Mouse (Mus musculus): ENCODE data around the gene Fgfr2. TPM values are rescaled to one million over a fixed set of nuclear protein-coding genes. Genes with fewer than 3 reads are reported as not detected.

The Fgfr2 gene
- polyA plus RNA-seq, 1 experiment = 14.7 TPM

GRCm38 (mm10) chr7:131184339-131184738 lies 1938.8 kb downstream of the Fgfr2 start:
- WGBS = 57% methylated on average over 8 of the region's 8 CpGs
- no peaks in the 10 kb centered on the region for H3K4me1 ChIP-seq (ENCODE audit: control insufficient read depth, insufficient read depth, insufficient read length, low read length)
- no peaks in the 10 kb centered on the region for H3K27me3 ChIP-seq (ENCODE audit: control insufficient read depth, insufficient read depth, low read length)
- H3K36me3 ChIP-seq (ENCODE audit: control insufficient read depth, insufficient read depth, low read length) = no peaks in the 10 kb centered on the region
- H3K27ac ChIP-seq (ENCODE audit: insufficient read depth, low read depth, low read length) = no peak overlapping the region
- TF ChIP-seq CTCF (IDR thresholded peaks at IDR 0.05; ENCODE audit: extremely low read depth, insufficient read length, insufficient replicate concordance, low read depth, low read length) (no peak), POLR2A (IDR thresholded peaks at IDR 0.05; ENCODE audit: low read depth, low read length) (no peak)
- no peak overlapping the region for H3K4me3 ChIP-seq (ENCODE audit: low read depth, low read length)

DNA sequence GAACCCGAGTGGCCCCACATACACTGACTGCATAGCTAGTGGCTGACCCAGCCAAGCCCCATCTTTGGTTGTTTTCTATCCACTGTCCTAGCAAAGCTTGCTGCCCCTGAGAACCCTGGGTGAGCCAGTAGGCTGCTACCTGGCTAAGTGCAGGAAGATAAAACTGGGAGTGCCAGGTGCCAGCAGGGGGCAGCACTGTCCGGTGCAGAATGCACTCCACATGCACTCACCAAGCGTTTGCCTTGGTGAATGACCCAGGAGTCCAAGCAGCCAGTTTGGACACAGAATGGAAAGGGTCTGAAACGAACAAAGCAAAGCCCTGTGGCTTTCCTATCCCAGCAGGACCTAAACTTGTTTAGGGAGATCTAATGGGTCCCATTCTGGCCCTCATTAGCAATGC lies 1940.5 kb downstream of the Fgfr2 start:
- no peaks in the 10 kb centered on the region for H3K27me3 ChIP-seq (ENCODE audit: control insufficient read depth, insufficient read depth, low read length)
- no peaks in the 10 kb centered on the region for H3K4me1 ChIP-seq (ENCODE audit: control insufficient read depth, insufficient read depth, insufficient read length, low read length)
- WGBS = 30% methylated on average over 4 of the region's 4 CpGs

DNA sequence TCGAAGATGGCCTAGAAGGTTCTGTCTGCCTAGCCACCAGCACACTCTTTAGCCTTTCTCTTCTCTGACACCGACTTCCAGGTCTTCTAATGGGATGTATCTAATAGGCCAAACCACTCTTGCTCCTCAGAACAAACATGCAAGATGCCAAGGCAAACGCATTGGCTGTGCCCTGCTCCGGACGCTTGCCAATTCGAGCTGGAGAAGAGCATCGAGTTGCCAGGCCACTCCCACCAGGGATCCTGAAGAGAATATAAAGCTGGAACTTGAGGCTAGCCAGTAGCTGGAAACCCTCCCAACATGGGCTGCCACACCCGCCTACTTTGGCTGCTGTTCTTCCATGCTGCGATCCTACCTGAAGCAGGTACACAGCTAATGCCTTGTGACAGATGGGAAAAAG lies 1949.0 kb downstream of the Fgfr2 start, which contains the start of gene 5430419D17Rik:
Gene 5430419D17Rik (plus strand): TSS at position 282 of the 400 bp plus-strand sequence.
- Histone ChIP-seq H3K27ac (ENCODE audit: insufficient read depth, low read depth, low read length) (no peak within 1 kb of the TSS), H3K4me1 (ENCODE audit: control insufficient read depth, insufficient read depth, insufficient read length, low read length) (no peaks in the 10 kb centered on the region), H3K4me3 (ENCODE audit: low read depth, low read length) (no peak within 1 kb of the TSS), H3K36me3 (ENCODE audit: control insufficient read depth, insufficient read depth, low read length) (no peaks in the 10 kb centered on the region), H3K27me3 (ENCODE audit: control insufficient read depth, insufficient read depth, low read length) (no peaks in the 10 kb centered on the region)
- no peak for TF ChIP-seq CTCF (IDR thresholded peaks at IDR 0.05; ENCODE audit: extremely low read depth, insufficient read length, insufficient replicate concordance, low read depth, low read length)
- 76% methylated on average over 9 of the region's 9 CpGs for WGBS

More for the DNA sequence above, 1940.5 kb downstream of the Fgfr2 start:
- TF ChIP-seq POLR2A (IDR thresholded peaks at IDR 0.05; ENCODE audit: low read depth, low read length) (no peak), CTCF (IDR thresholded peaks at IDR 0.05; ENCODE audit: extremely low read depth, insufficient read length, insufficient replicate concordance, low read depth, low read length) (peak; percentile 65; the same call in 1 of the 2 replicates)
- Histone ChIP-seq H3K4me3 (ENCODE audit: low read depth, low read length) (no peak overlapping the region), H3K27ac (ENCODE audit: insufficient read depth, low read depth, low read length) (no peak overlapping the region), H3K36me3 (ENCODE audit: control insufficient read depth, insufficient read depth, low read length) (no peaks in the 10 kb centered on the region)

- H3K4me1 ChIP-seq (ENCODE audit: control insufficient read depth, insufficient read depth, insufficient read length, low read length) = no peaks in the 10 kb centered on the region
- no peak for TF ChIP-seq CTCF (IDR thresholded peaks at IDR 0.05; ENCODE audit: extremely low read depth, insufficient read length, insufficient replicate concordance, low read depth, low read length)
- H3K36me3 ChIP-seq (ENCODE audit: control insufficient read depth, insufficient read depth, low read length) = no peaks in the 10 kb centered on the region
- H3K27me3 ChIP-seq (ENCODE audit: control insufficient read depth, insufficient read depth, low read length) = no peaks in the 10 kb centered on the region
- 17% methylated on average over 2 of the region's 2 CpGs for WGBS
- H3K4me3 ChIP-seq (ENCODE audit: low read depth, low read length) = no peak overlapping the region
- no peak overlapping the region for H3K27ac ChIP-seq (ENCODE audit: insufficient read depth, low read depth, low read length)
Observed at GRCm38 (mm10) chr7:131169099-131169498, 1954.1 kb downstream of the Fgfr2 start.

DNA sequence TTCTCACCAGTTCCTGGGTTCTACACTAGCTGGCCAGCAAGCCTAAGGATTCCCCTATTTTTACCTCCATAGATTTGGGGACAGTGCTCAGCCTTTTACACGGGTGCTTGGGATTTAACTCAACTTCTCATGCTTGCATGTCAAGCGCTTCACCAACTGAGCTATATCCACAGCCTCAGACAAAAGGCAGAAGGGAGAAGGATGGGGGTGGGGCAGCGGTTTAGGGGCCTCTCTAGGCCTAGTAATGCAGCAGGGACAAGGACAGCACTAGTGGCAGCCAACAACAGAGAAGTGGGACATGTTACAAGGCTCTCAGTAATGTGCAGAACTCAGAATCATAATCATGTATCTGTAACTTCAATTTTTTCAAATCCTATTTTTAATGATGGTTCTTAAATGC lies 1955.4 kb downstream of the Fgfr2 start:
- TF ChIP-seq POLR2A (IDR thresholded peaks at IDR 0.05; ENCODE audit: low read depth, low read length) (no peak), CTCF (IDR thresholded peaks at IDR 0.05; ENCODE audit: extremely low read depth, insufficient read length, insufficient replicate concordance, low read depth, low read length) (no peak)
- no peak overlapping the region for H3K4me3 ChIP-seq (ENCODE audit: low read depth, low read length)
- H3K27ac ChIP-seq (ENCODE audit: insufficient read depth, low read depth, low read length) = no peak overlapping the region
- no peaks in the 10 kb centered on the region for H3K36me3 ChIP-seq (ENCODE audit: control insufficient read depth, insufficient read depth, low read length)
- H3K27me3 ChIP-seq (ENCODE audit: control insufficient read depth, insufficient read depth, low read length) = no peaks in the 10 kb centered on the region
- H3K4me1 ChIP-seq (ENCODE audit: control insufficient read depth, insufficient read depth, insufficient read length, low read length) = no peaks in the 10 kb centered on the region
- 74% methylated on average over 3 of the region's 3 CpGs for WGBS

DNA sequence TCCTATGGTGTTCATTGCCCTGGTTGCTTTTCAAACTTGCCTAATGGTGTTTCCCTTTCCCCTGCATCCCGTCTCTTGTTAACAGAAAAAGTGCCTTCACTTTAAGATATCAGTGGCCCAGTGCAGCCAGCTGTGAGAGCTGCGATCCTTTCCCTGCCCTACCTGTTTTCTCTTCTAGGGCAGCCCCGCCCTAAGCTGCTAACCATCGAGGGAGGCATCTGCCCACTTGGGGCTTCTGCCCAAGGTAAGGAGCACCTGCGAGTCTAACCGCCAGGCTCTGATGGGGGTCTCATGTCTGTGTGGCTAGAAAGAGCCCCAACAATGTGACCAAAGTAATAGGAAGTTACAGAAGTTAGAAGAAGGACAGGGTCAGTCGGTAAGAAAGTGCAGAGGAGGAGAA lies 1960.9 kb downstream of the Fgfr2 start:
- 34% methylated on average over 7 of the region's 7 CpGs for WGBS
- H3K4me3 ChIP-seq (ENCODE audit: low read depth, low read length) = no peak overlapping the region
- H3K36me3 ChIP-seq (ENCODE audit: control insufficient read depth, insufficient read depth, low read length) = no peaks in the 10 kb centered on the region
- TF ChIP-seq POLR2A (IDR thresholded peaks at IDR 0.05; ENCODE audit: low read depth, low read length) (no peak), CTCF (IDR thresholded peaks at IDR 0.05; ENCODE audit: extremely low read depth, insufficient read length, insufficient replicate concordance, low read depth, low read length) (no peak)
- no peaks in the 10 kb centered on the region; the same call in 1 of the 2 replicates for H3K27me3 ChIP-seq (ENCODE audit: control insufficient read depth, insufficient read depth, low read length)
- no peak overlapping the region for H3K27ac ChIP-seq (ENCODE audit: insufficient read depth, low read depth, low read length)
- no peaks in the 10 kb centered on the region for H3K4me1 ChIP-seq (ENCODE audit: control insufficient read depth, insufficient read depth, insufficient read length, low read length)

DNA sequence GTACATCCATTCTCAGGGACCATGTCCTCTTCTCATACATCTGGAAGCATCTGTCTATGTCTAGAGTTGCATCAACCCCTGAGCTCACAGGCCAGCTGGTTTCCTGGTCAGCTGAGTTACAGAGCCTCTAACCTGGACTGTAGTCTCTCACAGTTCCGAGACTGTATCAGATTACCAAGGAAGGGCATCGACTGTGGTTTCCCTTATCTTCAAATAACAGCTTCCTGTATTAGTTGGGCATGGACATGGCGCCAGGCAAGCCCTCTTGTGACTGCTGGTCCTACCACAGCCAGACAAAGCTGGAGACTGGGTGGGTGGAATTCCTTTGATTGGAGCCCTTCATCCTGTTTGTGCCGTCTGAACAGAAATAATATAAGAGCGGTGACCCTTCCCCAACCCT lies 1970.1 kb downstream of the Fgfr2 start:
- Histone ChIP-seq H3K27me3 (ENCODE audit: control insufficient read depth, insufficient read depth, low read length) (no peaks in the 10 kb centered on the region; the same call in 1 of the 2 replicates), H3K4me3 (ENCODE audit: low read depth, low read length) (no peak overlapping the region), H3K27ac (ENCODE audit: insufficient read depth, low read depth, low read length) (no peak overlapping the region), H3K36me3 (ENCODE audit: control insufficient read depth, insufficient read depth, low read length) (no peaks in the 10 kb centered on the region), H3K4me1 (ENCODE audit: control insufficient read depth, insufficient read depth, insufficient read length, low read length) (no peaks in the 10 kb centered on the region)
- TF ChIP-seq CTCF (IDR thresholded peaks at IDR 0.05; ENCODE audit: extremely low read depth, insufficient read length, insufficient replicate concordance, low read depth, low read length) (no peak), POLR2A (IDR thresholded peaks at IDR 0.05; ENCODE audit: low read depth, low read length) (no peak)
- WGBS = 58% methylated on average over 5 of the region's 5 CpGs

- H3K4me1 ChIP-seq (ENCODE audit: control insufficient read depth, insufficient read depth, insufficient read length, low read length) = no peaks in the 10 kb centered on the region
- H3K4me3 ChIP-seq (ENCODE audit: low read depth, low read length) = no peak overlapping the region
- no peaks in the 10 kb centered on the region for H3K36me3 ChIP-seq (ENCODE audit: control insufficient read depth, insufficient read depth, low read length)
- no peaks in the 10 kb centered on the region for H3K27me3 ChIP-seq (ENCODE audit: control insufficient read depth, insufficient read depth, low read length)
- TF ChIP-seq POLR2A (IDR thresholded peaks at IDR 0.05; ENCODE audit: low read depth, low read length) = no peak
- TF ChIP-seq CTCF (IDR thresholded peaks at IDR 0.05; ENCODE audit: extremely low read depth, insufficient read length, insufficient replicate concordance, low read depth, low read length) = no peak
- no peak overlapping the region for H3K27ac ChIP-seq (ENCODE audit: insufficient read depth, low read depth, low read length)
- WGBS = 51% methylated on average over 3 of the region's 3 CpGs
Observed at GRCm38 (mm10) chr7:131150179-131150578, 1973.0 kb downstream of the Fgfr2 start.

Measured in small intestine, adult 2 months (tissue).